Mouse (Mus musculus): ENCODE measurements around the gene Fer1l4.

The Fer1l4 gene

DNA sequence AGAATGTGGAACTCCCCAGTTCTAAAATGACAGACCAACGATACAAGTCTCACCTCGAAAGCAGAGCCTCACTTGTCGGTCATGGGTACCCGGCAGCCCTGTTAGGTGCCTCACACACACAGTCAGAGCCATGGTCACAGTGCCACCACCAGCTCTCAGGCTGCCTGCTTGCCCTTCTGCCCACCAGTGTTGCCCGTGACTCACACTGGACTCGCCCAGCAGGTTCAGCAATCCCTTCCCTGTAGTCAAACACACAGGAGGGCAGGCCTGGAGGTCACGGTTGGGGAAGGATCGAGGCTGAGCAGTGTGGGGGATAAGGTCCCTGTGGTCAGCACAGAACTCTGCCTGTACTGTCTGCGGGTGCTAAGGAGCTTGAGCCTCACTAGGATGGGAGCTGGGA lies at the start of gene Fer1l4:
TSS of gene Fer1l4 (minus strand) at position 132 of the 400 bp plus-strand sequence.
- no peak for DNase-seq (ENCODE audit: low read depth, low spot score)

DNA sequence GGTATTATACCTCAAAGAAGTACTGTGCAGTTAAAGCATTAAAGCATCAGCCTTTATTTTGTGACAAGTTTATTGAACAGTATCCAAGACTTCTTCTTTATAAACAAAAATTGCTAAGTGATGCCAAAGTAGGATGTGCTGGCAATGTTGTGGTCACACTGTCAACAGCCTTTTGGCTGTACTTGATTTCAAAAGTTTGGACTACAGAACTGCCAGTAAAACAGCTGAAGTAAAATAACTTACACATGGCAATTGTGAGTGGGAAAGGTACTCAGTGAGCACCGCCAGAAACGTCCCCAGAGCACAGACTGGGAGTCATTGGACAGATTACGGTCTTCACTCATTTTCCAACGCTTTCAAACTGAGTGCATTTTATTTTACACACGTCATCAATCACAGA lies 39.2 kb upstream of the Fer1l4 start:
- no peak for DNase-seq (ENCODE audit: low read depth, low spot score)

DNA sequence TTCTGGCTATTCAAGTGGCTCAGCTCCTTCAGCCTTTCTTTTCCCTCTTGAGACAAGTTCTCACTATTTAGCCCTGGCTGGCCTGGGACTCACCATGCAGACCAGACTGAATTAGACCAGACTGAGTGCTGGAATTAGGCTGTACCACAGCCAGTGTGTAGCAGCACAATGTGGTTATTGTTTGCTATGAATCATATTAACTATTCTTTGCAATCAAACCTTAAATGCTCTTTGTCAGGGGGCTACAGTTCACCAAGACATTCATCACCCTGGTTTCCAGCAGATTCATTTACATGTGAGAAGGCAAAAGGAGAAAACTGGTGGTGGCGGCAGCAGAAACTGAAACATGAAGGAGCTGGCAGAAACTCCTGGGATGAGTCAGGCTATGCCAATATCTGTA lies 37.1 kb upstream of the Fer1l4 start:
- no peak for DNase-seq (ENCODE audit: low read depth, low spot score)

DNA sequence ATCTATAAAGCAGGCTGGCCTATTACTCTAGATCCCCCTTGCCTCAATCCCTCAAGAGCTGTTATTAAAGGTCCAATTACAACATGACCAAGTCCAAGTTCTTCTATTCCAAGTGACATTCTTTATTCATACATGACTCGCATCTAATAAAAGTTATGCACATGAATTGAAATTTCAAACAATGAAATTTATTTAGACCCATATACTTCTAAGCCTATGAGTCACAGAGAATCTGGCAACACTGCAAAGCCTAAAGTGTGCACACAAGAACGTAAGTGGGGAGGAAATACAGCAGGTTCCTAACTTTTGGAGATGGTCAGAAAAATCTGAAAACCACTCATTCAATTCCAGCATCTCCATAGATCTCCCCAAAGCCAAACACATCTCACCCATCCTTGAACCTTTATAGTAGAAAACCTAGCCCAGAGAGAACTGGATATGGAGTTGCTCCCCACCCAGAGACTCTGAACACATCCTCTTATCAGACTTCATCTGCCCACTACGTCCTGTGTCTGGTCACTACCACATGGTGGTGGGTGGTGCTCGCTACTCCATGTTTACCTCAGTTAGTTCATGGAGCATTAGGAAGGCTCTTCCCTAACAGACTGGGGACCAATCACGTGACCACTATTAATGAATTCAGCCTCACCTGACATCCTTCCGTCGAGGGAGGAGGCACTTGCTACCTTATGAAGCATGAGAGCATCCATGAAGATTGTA lies 34.8 kb upstream of the Fer1l4 start:
- no peak for DNase-seq (ENCODE audit: low read depth, low spot score)

DNA sequence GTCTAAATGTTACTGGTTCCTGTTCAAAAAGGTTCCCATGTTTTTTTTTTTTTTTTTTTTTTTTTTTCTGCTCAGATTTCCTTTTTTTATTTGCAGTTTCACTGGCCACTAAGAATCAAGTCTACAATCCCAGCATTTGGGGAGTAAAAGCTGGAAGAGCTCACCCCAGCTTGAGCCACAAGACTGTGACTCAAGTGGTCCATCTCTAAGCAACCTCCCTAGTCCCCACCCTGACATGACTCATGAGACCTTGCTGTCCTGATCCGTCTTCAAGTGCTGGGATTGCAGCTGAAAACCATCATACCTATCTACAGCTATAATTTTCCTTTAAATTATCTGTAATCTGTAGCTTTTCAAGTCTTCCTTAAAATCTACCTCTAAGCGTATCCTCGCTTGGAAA lies 31.8 kb upstream of the Fer1l4 start:
- no peak for DNase-seq (ENCODE audit: low read depth, low spot score)

DNA sequence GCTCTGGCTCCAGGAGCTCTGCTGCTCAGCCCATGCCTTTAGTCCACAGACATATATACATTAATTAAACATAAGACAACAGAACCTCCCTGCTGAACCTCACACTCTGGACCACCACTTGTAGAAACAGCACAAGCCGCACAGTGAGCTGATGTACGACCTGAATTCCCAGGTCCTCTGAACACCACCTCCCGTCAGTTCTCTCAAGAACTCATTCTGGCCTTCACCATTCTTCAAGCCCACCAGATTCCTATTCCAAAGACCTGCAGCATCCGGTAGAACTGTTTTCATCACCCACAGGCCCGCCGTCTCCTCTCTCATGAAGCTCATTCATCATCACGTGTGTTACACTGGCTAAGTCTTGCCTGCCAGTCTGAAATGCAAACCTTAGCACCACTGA lies 27.6 kb upstream of the Fer1l4 start:
- DNase-seq (ENCODE audit: low read depth, low spot score): no peak

DNA sequence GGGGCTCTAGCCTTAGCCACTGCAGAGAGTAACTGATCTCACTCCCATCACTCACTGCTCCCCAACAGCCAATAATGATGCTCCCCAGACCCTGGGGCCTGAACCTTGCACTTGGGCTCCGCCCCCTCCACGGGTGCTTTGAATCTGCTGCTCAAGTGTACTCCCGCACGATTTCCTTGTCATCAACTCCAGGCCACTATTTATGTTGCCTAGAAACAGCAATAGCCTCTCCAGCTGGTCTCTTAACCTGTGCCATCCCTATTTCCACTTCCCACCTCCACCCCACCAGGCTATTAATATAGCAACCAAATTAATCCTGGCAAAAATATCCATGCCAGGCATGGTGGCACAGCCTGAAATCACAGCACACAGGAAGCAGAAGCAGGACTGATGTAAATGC lies 26.9 kb upstream of the Fer1l4 start:
- no peak for DNase-seq (ENCODE audit: low read depth, low spot score)

DNA sequence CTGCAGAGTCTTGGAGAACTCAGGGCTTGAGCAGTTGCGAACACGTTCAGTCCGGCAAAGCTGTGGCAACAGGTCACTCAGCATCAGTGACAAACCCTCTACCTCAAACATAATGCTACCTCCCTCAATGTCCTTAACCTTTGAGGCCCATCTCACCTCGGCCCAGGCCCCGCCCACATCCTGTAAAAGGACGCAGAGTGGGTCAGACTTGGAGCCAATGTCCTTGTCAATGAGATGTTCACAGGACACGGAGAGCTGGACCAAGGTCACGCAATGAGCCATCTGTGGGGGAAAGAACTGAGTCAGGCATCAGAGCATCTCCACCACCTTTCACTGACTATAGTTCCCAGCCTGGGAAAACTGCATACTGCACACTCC lies 26.4 kb upstream of the Fer1l4 start:
- DNase-seq (ENCODE audit: low read depth, low spot score): no peak

DNA sequence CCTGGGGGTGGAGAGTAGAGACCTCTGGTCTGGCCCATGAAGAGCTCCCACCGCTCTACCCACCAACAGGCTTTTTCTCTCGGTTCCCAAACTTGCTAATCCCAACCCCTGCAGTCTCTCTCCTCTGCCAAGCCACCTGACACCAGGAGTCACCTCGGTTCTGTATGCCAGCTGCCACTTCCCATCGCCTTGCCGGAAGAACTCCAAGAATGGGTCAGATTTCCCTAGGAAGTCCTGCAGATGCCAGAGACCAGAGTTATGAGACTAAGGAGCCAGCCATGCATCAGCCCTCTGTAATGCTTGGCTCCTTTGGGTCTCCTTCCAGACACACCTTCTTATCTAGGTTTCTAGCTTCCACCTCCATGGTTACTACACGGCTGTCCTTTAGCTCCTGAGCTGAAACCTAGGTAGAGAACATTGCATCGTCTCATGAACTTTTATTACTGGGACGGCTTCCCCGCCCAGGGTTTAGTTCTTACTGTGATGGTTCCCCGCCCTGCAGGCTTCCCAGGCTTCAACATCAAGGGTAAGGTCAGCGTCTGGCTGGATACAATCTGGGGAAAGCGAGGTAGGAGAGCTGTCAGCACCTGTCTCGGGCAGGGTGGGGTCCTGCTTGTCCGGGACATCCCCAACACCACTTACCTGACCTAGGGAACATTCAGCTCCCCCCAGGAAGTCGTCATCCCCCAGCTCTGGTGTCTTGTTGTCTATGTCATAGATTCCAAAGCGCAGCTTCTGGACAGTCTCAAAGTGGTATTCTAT lies 25.9 kb upstream of the Fer1l4 start:
- DNase-seq (ENCODE audit: low read depth, low spot score): no peak

DNA sequence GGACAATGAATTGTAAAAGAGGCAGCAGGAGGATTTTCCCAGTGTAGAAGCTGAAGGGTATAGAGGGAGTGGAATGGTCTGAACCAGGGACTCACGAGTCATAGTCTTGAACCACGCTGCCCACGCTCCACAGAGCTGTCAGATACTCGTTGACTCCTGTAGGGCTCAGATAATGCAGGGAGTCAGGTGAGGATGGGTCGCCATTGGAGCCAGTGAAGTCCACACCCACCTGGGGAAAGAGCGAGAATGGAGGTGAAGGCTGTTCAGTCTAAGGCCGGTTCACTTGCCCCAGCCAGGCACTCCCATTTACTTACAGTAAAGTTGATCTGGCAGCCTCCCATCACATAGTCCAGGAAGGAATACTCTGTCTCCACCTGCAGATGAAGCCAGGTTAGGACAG lies 24.7 kb upstream of the Fer1l4 start:
- no peak for DNase-seq (ENCODE audit: low read depth, low spot score)

DNA sequence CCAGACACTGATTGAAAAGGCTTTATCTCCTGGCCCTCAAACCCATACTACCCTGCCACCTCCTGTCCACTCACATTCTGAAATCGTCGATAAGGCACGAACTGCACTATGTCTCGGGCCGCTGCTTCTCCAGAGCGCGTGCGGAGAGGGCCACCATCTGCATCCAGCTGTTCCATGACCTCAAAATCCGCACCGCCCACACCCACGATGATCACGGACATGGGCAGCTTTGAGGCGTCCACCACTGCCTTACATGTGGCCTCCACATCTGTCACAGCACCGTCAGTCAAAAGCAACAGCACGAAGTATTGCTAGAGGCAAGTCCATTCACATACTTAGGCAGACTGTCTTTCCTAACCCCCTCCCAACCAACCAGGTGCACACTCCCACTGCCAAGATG lies 21.0 kb upstream of the Fer1l4 start:
- no peak for DNase-seq (ENCODE audit: low read depth, low spot score)

DNA sequence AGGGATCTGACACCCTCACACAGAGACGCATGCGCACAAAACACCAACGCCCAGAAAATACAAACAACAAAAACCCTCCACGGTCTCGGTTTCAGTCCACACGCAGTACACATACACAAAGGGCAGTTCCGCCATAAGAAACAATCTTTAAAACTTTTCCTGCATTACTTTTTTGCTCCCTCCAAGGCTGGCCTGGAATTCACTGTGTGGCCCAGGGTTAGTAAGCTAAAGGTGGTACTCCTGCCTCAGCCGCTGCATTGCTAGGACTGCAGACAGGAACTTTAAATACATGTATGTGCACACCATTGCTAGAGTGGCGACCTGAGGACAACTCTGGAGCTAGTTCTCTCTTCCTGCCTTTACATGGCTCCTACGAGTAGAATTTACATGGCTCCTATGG lies 18.5 kb upstream of the Fer1l4 start:
- no peak for DNase-seq (ENCODE audit: low read depth, low spot score)

DNA sequence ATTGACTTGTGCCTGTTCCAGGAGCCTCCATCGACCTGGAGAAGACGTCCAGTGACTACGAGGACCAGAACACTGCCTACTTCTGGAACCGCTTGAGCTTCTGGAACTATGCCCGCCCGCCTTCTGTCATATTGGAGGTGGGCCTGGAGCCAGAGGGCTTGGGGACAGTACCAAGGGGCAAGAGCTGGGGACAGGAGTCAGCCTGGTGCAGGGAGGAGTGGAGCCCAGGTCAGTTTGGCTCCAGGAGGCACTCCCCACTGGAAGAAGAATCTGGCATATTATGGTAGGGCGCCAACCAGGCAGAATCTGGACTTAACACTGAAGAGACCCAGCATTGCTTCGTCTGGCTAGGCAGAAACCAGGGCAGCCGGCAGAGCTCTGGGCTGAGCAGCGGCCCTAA lies 15.2 kb upstream of the Fer1l4 start:
- DNase-seq (ENCODE audit: low read depth, low spot score): no peak

DNA sequence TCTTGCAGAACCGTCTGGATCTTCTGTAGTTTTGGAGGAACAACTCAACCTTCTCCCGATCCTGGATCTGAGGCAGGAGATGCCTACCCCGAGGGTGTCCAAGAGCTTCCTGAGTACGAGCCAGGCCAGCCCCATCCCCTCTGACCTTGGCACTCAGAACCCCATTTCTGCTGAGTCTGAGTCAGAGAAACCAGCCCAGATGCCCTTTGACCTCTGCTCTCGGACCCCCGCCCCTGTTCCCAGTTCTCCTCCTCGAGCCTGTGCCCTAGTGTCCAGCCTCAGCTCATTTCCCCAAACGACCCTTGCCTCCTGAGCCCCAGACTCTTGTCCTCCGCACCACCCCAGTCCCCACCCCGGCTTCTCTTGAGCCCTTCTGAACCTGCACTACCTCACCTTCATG lies 13.4 kb upstream of the Fer1l4 start:
- DNase-seq (ENCODE audit: low read depth, low spot score): no peak

DNA sequence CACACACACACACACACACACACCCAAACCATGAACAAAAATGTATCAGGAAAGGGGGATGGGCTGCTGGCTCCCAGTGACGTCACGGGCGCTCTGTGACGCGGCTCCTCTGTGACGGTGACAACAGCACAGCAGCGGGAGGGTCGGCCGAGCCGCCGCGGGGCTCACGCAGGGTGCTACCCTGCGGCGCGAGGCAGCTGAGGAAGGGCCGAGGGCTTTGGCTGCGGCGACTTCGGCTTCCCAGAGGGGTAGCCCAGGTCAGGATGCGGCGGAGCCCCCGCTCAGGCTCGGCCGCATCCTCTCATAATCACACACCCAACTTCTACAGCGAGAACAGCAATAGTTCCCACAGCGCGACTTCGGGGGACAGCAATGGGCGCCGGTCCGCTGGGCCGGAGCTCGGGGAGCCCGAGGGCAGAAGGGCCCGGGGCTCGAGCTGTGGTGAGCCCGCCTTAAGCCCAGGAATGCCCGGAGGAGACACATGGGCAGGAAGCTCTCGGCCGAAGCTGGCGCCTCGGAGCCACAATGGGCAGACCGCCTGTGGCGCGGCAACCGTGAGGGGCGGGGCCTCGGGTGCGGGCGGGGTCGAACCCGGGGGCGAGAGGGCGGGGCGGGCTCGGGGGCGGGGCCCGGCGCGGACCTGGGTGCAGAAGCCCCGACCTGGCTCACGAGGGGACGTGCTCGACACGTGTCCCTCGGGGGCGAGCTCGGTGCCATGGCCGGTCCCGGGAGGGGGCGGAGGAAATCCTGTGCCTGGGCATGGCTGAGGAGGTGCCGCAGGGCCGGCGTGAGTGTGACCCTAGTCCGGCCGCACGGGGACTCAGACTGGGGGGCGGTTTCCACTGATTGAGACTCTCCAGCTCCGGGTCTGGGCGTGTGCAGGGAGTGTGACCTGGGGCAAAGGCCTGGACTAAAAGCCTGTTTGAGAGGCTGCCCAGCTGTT lies 12.6 kb upstream of the Fer1l4 start, which contains the start of gene Spag4:
TSS of gene Spag4 (plus strand) at position 77 of the 943 bp plus-strand sequence.
- no peak for DNase-seq (ENCODE audit: low read depth, low spot score)

DNA sequence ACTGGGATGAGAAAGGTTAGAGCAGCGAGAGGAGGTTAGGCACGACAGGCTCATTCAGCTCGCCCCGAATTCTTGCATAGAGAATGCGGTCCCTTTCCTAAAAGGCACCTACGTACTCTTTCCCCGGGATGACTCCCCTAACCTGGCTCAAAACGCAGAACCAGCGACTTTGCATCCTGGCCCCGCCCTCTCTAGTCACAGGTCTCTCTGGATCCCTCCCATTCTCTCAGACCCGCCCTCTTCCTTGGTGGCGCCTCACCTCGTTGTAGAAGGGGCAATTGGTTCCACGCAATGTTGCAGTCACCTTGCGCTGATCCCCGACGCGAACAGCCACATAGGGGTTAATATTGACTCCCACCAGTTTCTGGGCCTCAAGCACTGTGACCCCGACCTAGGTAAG lies 4.8 kb downstream of the Fer1l4 start:
- DNase-seq (ENCODE audit: low read depth, low spot score): no peak

DNA sequence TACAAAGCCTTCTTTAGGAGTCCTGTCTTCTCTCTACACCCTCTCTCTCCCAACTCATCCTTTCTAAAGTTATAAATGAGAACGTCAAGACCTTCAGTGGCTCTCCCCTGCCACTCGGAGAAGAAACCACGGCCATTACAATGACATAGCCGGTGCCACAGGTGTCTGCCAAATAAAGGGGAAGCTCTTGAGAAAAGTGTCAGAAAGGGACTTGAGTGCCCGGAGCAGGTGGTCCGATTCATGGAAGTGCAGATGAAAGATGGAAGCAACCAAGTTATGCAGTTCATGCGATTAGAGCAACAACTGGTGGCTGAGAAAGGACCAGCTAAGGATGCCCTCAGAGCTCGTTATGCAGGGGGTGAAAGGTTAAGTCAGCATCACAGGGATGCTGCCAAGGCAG lies 9.8 kb downstream of the Fer1l4 start:
- no peak for DNase-seq (ENCODE audit: low read depth, low spot score)

DNA sequence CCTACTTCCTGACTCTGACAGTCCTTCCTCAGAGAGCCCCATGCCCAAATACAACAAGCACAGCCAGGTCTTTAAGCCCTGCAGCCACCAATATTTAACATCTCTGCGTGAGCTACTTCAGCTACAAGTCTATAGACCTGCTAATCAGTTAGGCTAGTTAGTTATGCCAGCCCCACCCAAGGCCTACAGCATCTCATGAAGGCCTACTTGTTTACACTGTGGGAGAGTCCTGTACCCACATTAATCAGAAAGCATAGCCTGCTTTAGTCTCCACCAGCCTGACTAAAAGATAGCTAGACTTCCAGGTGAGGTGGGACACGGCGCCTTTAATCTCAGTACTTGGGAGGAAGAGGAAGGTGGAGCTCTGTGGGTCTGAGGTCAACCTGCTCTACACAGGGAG lies 13.4 kb downstream of the Fer1l4 start:
- DNase-seq (ENCODE audit: low read depth, low spot score): no peak

DNA sequence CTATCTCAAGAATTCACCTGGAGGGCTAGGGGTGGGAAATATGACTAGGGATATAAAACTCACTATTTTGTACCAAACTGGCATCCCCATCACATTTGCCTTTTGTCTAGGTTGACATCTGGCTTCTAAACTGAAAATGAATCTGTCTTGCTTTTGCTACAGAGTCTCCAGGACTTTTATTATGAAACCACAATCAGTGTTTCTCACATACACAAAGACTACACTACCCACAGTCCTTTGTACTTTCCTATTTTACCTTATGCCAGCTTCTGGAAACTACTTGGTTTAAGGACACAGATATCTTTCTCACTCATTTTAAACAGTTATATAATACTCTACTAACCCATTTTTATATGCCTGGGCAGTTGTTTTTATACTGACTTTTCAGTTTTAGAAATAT lies 27.3 kb downstream of the Fer1l4 start:
- peak; percentile 4 for DNase-seq (ENCODE audit: low read depth, low spot score)

DNA sequence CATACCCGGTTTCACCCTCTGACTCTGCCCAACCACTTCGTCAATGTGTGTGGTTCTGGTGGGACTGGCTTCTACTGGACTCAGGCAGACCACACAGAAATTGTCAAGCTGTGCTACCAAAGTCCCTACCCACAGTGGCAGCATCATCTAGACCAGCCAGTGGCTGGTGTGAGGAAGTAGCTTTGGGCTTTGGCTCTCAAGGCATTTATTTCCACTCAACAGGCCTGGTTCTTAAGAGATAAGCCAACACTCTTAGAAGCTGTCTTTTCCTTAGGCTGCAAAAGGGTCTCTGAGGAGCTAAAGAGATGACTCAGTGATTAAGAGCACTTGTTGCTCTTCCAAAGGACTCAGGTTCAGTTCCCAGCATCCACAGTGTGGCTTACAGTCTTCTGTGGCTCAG lies 31.0 kb downstream of the Fer1l4 start:
- no peak for DNase-seq (ENCODE audit: low read depth, low spot score)

DNA sequence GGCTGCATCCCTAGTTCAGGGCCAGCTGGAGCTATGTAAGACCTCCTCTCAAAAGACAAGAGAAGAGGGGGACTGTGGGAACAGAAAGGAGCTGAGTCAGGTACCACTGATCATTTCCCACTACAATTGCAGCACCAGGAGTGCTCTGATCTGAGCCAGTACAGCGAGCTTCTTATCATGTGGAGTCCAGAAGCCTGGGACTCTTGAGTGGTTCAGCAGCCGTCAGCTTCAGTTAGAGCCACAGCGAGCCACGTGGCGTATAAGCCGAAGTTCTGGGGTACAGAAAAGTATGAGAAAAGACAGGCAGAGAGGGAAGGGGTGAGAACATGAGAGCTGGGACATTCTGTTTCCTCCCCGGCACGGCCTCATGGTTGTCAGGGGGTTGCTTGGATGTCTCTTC lies 31.5 kb downstream of the Fer1l4 start:
- no peak for DNase-seq (ENCODE audit: low read depth, low spot score)

DNA sequence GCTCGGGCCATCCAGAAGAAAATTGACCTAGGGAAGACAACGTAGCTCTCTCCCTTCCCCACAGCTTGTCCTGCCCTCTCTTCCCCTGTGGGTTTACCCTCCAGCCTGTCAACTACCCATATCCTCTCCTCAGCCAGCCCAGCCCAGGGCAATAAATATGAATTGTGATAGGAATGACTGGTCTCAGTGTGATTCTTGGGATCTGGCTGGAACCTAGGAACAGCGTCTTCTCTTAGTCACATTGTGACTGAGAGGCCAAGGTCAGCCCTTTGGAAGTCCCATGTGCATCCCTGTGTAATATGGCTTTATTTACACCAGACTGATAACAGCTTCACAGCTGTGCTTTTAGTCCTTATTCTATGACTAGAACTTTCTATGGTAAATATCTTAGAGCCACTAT lies 34.6 kb downstream of the Fer1l4 start:
- DNase-seq (ENCODE audit: low read depth, low spot score): no peak

All from telencephalon, adult 2 months (tissue).